ENCODE assay signal across 9 mouse cellular contexts in genomic region chr10:128358796-128359195, GRCm38 (mm10). TPM values are rescaled to one million over a fixed set of nuclear protein-coding genes. Genes with fewer than 3 reads are reported as not detected.
DNase-seq lines count a peak whose midpoint lies in the region; ATAC-seq lines count a peak whose summit lies in the region.
"Had no signal": no experiment of that assay in that cellular context is flagged by ENCODE, and none has a peak within 500 bp of the region (broad histone marks: within the 10 kb centered on the region; RNA-seq: fewer than 3 reads in every experiment).

No protein-coding gene starts in this region.

- no peak for DNase-seq in frontal cortex, postnatal 10 days (ENCODE audit: low spot score in 2 of 2)
- DNase-seq in neural tube, embryonic 11.5 days (ENCODE audit: low spot score) = peak; percentile 31
- DNase-seq in neural tube, embryonic 10.5 days (ENCODE audit: extremely low spot score, low spot score) = no peak
- peak; percentile 74 for DNase-seq in kidney, postnatal 10 days
- DNase-seq in Muller cell, postnatal 12 days (ENCODE audit: inconsistent ontology term) = no peak

- no peaks in the 10 kb centered on the region for H3K27me3 ChIP-seq in neural tube, embryonic 11.5 days (ENCODE audit: control insufficient read depth, insufficient read depth, low read length)

- WGBS in neural tube, embryonic 11.5 days = 64% methylated on average over 2 of the region's 2 CpGs

- no peaks in the 10 kb centered on the region for H3K9me3 ChIP-seq in neural tube, embryonic 11.5 days (ENCODE audit: control insufficient read depth, low read length)

- H3K27ac ChIP-seq in neural tube, embryonic 11.5 days (ENCODE audit: low read depth, low read length) = no peak overlapping the region
- peak overlapping the region; percentile 56 for H3K27ac ChIP-seq in brown adipose tissue, adult 24 weeks (replicated peaks; ENCODE audit: low read depth, low read length)

- no peak overlapping the region for H3K4me2 ChIP-seq in neural tube, embryonic 11.5 days (ENCODE audit: low read depth)

- no peak overlapping the region for H3K4me3 ChIP-seq in neural tube, embryonic 11.5 days (ENCODE audit: low read depth, low read length)
- no peak overlapping the region for H3K4me3 ChIP-seq in brown adipose tissue, adult 24 weeks (ENCODE audit: insufficient read depth, low read depth, low read length)

- H3K4me1 ChIP-seq in neural tube, embryonic 11.5 days (ENCODE audit: control insufficient read depth, insufficient read depth, low read length) = no peaks in the 10 kb centered on the region
- no peaks in the 10 kb centered on the region; the same call in 1 of the 2 replicates for H3K4me1 ChIP-seq in brown adipose tissue, adult 24 weeks (ENCODE audit: control insufficient read depth, insufficient read depth, insufficient read length, low read length)

- H3K9ac ChIP-seq in neural tube, embryonic 11.5 days (ENCODE audit: low read length) = no peak overlapping the region

- H3K36me3 ChIP-seq in neural tube, embryonic 11.5 days (ENCODE audit: control insufficient read depth, insufficient read depth, low read length) = peaks cover 29% of the 10 kb centered on the region

- ATAC-seq in frontal cortex, adult (ENCODE audit: low TSS enrichment) = peak; percentile 58
- no peak for ATAC-seq in neural tube, embryonic 11.5 days (ENCODE audit: insufficient read depth, low FRiP score, low TSS enrichment)
- peak; percentile 82 for ATAC-seq in megakaryocyte progenitor cell, adult 5-6 weeks (replicated peaks; ENCODE audit: poor library complexity)

RNA-seq across cellular contexts. Expression of gene Coq10a, which starts 10.0 kb away (rescaled TPM):
- 19.0 and 24.1 TPM in 2 replicates for polyA plus RNA-seq in neural tube, embryonic 11.5 days (2014; fragmentation: Nextera tagmentation; extraction: Ambion mirVana)
- polyA plus RNA-seq in brown adipose tissue, adult 24 weeks (2012; ENCODE audit: insufficient read depth, insufficient read length, missing spikeins) = 122 and 173 TPM in 2 replicates
- total RNA-seq in megakaryocyte progenitor cell, adult 5-6 weeks (2015) = 13.8 and 17.6 TPM in 2 replicates
- total RNA-seq in megakaryocyte progenitor cell, adult 5-6 weeks (2017) = 8.8 and 9.4 TPM in 2 replicates

RNA-seq across cellular contexts. Expression of gene Ankrd52, which starts 18.1 kb away (rescaled TPM):
- polyA plus RNA-seq in neural tube, embryonic 11.5 days (2014; fragmentation: Nextera tagmentation; extraction: Ambion mirVana) = 9.5 and 10.4 TPM in 2 replicates
- polyA plus RNA-seq in brown adipose tissue, adult 24 weeks (2012; ENCODE audit: insufficient read depth, insufficient read length, missing spikeins) = 16.9 and 22.4 TPM in 2 replicates
- 48.6 and 48.9 TPM in 2 replicates for total RNA-seq in megakaryocyte progenitor cell, adult 5-6 weeks (2015)
- total RNA-seq in megakaryocyte progenitor cell, adult 5-6 weeks (2017) = 9.0 and 11.6 TPM in 2 replicates

RNA-seq across cellular contexts. Expression of gene Cs, which starts 21.3 kb away (rescaled TPM):
- 266 and 284 TPM in 2 replicates for polyA plus RNA-seq in neural tube, embryonic 11.5 days (2014; fragmentation: Nextera tagmentation; extraction: Ambion mirVana)
- 1,610 and 1,861 TPM in 2 replicates for polyA plus RNA-seq in brown adipose tissue, adult 24 weeks (2012; ENCODE audit: insufficient read depth, insufficient read length, missing spikeins)
- total RNA-seq in megakaryocyte progenitor cell, adult 5-6 weeks (2015) = 172 and 181 TPM in 2 replicates
- 106 and 108 TPM in 2 replicates for total RNA-seq in megakaryocyte progenitor cell, adult 5-6 weeks (2017)

RNA-seq across cellular contexts. Expression of gene Cnpy2, which starts 36.5 kb away (rescaled TPM):
- polyA plus RNA-seq in neural tube, embryonic 11.5 days (2014; fragmentation: Nextera tagmentation; extraction: Ambion mirVana) = 248 and 261 TPM in 2 replicates
- 115 and 131 TPM in 2 replicates for polyA plus RNA-seq in brown adipose tissue, adult 24 weeks (2012; ENCODE audit: insufficient read depth, insufficient read length, missing spikeins)
- 151 and 152 TPM in 2 replicates for total RNA-seq in megakaryocyte progenitor cell, adult 5-6 weeks (2015)
- total RNA-seq in megakaryocyte progenitor cell, adult 5-6 weeks (2017) = 132 and 144 TPM in 2 replicates

RNA-seq across cellular contexts. Expression of gene Slc39a5, which starts 42.2 kb away (rescaled TPM):
- polyA plus RNA-seq in neural tube, embryonic 11.5 days (2014; fragmentation: Nextera tagmentation; extraction: Ambion mirVana) = not detected in 2 replicates
- polyA plus RNA-seq in brown adipose tissue, adult 24 weeks (2012; ENCODE audit: insufficient read depth, insufficient read length, missing spikeins) = not detected in 2 replicates
- not detected in 2 replicates for total RNA-seq in megakaryocyte progenitor cell, adult 5-6 weeks (2015)
- total RNA-seq in megakaryocyte progenitor cell, adult 5-6 weeks (2017) = not detected in 2 replicates
- total RNA-seq: heart, postnatal 36 days had no signal

Comparison
In these comparisons a context has a peak if more than half of its experiments do, and no peak if none do; other contexts are left out.
1. DNase-seq: peak in neural tube, embryonic 11.5 days (single experiment) and kidney, postnatal 10 days (single experiment); none in frontal cortex, postnatal 10 days (0 of 2), neural tube, embryonic 10.5 days (single experiment) and Muller cell, postnatal 12 days (single experiment).